Mouse (Mus musculus) adrenal gland, postnatal 4 days (tissue): ENCODE data around the gene Smyd4. TPM values are rescaled to one million over a fixed set of nuclear protein-coding genes. Genes with fewer than 3 reads are reported as not detected.

Experiments
- DNase-seq, 2 experiments: peaks; one replicate each; pipeline ENCODE4 v3.0.0; 2021 to 2022; ENCODE audit warnings: low spot score in 2 of 2, mixed read lengths in 2 of 2
- total RNA-seq, 2 experiments: library from RNA; stranded (reverse); gene quantifications; 2 replicates each; pipeline ENCODE4 v1.2.3; 2021

Gene Smyd4
- total RNA-seq, 2 experiments from 2014 or later: 11.4 to 12.3 TPM

DNA sequence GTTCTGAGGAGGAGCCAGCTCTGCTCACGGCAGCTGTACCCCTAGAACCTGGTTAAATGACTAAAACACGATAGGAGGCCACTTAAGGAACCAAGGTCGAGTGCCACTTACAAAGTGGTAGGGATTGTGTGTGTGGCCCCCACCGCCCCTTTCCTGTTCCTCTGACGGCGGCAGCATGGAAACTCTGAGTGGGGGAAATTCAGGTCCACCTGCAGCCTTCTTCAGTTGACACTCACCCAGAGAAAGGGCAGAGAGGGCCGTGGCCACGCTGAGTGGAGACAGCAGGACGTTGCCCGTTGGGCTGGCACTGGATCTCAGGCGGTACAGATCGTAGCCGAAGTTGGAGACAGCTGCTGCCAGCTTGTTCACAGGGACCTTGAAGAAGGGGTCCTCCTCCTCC is 67.8 kb downstream of the Smyd4 start:
- DNase-seq: no peak

DNA sequence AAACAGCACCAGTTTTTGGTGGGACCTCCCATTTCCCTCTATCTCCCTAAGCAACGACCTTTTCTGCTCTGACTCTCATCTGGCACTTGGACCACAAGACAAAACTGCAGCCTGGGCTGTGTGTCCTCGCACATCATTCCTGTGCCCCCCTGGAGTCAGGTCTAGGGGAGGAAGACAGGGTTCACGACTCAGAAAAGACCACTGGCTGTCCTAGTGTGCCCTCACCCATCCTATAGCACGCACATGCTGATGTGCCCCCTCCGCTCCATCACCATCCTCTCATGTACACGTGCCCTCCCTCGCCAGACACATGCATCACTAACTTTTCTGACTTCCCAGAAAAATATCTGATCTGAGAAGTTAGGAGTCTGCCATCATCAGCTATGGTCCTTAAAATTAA is 71.8 kb downstream of the Smyd4 start:
- no peak for DNase-seq

DNA sequence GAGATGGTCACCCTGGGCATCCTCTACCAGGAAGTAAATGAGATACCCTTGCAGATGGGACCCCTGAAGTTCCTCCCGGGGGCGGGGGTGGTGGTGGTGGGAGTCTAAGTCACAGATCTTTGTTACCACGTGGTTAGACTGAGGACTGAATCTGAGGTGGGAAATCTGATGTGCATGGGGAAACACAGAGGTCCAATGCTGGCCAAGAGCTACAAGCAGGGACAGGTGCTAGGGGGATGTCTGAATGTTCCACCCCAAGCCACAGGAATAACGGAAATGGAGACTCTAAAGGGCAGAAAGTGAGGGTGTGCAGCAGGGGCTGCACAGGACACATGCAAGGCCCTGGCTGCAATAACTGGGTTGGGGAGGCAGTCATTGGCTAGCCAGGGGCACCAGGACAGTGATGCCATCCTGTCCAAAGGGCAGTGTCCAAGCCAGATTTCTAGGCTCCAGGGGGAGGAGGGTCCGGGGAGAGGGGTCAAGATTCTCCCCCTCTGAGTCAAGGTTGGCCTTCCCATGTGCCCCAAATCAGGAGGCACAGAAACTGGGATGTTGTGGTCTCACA is 72.7 kb downstream of the Smyd4 start:
- no peak for DNase-seq

DNA sequence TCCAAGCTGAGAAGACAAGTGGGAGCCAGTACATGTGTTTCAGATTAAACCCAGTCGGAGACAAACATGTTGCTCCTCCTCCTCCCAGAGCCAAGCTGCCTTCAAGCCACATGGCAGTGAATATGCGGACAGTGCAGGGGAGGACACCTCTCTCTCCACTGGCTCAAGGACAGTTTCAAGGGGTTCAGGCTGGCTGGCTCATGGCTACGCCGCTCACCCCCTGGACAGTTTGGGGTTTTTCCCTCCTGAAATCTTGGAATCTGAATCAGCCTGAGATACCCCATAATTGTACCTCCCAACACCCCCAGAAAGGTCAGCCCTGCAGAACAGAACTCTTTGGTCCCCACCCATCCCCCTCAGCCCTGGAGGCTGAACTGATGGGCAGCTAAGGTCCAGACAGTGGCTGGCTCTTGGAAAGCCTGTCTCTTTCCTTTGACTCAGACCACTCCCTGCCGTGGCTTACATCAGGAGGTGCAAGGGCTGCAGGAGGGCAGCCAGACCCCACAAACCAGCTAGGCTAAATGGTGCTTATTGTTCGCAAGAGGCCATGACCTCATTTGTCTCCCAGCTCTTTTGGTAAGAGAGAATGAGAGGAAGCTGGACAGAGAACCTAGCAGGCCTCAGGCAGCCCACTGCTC is 73.3 kb downstream of the Smyd4 start:
- no peak for DNase-seq

DNA sequence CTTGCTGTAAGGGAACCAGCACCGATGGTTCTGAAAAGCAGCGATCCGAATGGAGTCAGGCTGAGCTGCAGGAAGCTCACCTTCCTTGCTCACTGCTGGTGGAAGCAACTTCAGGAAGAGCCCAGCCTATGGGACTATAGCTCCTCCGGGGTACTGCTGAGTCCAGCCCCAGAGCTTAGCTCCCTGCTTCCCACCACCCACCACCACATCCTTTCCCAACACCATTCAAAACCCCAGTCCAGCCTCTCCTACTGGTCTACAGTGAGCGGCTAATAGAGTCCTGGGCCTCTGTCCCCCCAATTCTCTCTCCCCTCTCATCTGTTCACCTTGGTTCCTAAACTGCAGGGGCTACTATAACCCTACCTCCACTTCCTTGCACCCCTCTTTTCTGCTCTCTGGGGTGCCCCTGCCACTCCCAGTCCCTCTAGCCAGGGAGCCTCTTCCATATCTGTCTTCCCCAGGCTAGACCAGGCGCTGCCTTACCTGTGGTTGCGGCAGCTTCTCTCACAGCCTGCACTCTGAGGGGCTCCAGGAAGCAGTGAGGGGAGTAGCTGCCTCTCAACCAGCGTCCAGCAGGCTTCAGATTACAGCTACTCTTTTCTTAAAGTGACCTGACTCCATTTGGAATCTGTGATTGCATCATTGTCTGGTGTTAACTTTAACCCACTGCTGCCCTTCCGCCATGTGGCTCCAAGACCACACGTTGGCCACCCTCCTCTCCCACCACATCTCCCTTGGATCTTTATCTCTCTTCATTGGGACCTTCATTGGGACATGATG is 74.0 kb downstream of the Smyd4 start, which contains the start of gene Serpinf1:
TSS of gene Serpinf1 (minus strand) at position 689 of the 780 bp plus-strand sequence.
- DNase-seq: no peak

DNA sequence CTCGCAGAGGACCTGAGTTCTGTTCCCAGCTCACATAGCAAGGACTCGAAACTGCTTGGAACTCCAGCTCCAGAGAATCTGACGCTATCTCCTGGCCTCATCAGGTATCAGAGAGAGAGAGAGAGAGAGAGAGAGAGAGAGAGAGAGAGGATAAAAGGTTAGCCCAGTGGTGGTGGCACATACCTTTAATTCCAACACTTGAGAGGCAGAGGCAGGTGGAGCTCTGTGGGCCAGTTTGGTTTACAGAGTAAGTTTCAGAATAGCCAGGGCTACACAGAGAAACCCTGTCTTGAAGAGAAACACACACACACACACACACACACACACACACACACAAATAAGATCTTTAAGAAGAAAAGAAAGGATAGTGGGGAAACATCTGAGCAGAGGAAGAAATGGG is 74.9 kb downstream of the Smyd4 start:
- DNase-seq: no peak

DNA sequence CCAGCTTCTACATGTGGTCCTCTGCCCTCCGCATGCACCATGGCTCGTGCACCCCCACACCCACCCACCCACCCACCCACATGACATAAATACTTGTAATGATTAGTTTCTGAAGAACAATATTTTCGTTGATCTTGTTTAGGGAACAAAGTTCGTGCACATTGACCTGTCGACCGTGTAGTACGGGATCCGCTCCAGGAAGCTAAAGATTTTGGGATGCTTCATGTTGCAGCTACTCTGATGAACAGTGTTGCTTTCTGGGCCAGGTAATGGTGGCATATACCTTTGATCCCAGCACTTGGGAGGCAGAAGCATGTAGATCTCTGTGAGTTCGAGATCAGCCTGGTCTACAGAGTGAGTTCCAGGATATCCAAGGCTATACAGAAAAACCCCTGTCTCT is 75.8 kb downstream of the Smyd4 start:
- DNase-seq: no peak

DNA sequence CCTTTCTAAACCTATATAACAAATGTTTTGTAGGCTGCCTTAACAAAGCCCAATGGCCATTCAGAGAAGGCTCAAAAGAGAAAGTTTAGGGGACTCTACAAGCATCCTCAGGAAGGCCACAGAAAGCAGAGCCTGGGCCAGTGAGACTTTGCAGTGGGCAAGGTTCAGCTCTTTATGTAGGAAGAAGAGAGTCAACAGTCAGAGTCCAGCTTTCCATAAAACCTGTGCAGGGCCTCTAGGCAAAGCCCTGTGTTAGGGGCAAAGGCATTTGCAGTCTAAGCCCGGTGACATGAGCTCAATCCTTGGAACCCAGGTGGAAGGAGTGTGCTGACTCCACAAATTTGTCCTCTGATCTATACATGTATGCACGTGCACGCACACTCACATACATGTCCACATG is 76.2 kb downstream of the Smyd4 start:
- DNase-seq: no peak

DNA sequence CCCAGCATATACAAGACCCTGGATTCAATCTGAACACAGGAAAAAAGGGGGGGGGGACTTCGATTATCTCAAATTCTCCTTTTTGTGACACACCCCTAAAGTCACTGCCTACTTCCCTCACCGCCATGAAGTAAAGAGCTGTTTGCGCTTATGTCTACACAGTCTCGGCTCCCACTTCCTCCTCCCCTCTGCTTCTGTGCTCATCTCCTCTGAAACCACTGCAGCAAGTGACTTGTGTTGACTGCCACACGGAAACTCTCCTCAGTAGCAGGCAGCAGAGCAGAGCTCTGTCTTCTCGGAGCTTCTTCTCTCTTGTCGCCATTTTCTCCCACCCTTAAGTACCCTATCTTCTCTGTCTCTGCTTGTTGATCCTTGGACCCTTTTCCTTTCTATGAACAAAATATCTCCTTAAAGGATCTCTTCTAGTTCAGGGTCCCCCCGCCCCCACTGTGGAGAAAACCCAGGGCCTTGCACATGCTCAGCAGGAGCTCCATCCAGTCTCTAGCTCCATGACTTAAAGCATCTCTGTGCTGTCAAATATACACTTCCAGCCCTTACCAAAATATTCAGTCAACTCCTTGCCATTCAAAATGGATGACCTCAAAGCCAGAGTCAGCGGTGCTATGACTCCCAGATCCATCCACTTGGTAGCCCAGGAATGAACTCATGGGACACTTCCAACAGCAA is 80.9 kb downstream of the Smyd4 start:
- DNase-seq: no peak

DNA sequence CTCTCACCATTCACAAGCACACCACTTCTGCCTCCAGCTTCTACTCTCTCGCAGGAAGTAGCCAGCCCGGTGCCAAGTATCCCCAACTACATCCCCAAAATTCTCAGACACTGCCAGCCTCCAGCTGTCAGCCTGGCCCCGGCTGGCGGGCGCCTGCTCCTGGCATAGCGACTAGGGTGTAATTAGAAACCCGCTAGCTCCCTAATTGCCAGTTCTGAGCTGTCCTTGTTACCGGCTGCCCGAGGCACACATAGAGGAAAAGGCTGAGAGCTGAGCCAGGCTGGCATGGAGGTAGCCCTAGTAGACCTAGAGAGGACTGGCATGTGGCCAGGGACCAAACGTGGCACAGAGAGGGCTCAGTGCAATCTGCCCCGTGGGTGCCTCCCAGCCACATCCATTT is 83.1 kb downstream of the Smyd4 start:
- no peak for DNase-seq

DNA sequence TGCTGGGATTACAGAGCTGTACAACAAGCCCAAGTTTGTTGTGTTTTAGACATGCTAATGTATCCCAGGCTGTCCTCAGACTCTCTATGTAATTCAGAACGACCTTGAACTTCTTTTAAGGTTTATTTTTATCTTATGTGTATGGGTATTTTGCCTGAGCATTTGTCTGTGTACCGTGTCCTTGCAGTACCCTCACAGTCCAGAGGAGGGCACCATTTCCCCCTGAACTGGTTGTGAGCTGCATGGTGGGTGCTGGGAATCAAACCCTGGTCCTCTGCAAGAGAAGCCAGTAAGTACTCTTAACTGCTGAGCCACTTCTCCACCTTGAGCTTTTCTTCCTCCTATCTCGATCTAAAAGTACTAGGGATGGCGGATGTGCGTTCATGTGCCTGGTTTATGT is 85.9 kb downstream of the Smyd4 start:
- DNase-seq: no peak

DNA sequence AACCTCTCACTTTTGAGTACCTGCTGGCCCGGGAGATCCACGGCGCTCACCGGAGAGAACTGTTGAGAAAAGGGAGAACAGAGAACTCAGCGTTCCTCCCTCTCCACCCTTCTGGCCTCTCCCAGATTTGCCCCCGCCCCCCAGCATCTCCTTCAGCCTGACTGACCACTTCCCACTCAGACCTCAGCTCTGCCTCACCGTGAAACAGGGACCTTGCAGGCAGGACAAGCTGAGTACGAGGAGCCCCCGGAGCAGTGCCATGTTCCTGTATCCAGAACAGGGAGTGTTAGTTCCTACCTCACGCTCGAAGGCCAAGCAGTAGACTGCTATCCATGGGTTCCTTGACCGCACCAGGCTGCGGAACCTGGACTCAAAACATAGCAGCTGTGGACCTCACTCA is 90.0 kb downstream of the Smyd4 start:
- DNase-seq: no peak

DNA sequence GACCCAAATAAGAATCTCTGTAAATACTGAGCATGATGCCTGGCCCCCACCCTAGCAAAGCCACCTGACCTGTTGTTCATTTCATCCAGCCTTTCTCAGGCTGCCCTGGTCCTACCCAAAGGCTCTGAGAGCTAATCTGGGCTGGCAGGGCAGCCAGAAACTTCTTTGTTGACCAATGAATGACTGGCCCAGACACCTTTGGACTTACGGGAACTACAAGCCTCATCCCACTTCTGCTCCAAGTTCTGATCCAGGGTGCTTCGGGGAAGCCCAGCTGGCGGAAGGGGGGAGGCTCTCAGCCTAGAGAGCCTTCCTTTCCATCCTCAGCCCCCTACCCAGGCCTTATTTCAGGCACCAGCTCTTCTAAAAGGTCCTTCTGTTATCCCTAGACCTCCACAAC is 90.6 kb downstream of the Smyd4 start:
- DNase-seq: no peak

DNA sequence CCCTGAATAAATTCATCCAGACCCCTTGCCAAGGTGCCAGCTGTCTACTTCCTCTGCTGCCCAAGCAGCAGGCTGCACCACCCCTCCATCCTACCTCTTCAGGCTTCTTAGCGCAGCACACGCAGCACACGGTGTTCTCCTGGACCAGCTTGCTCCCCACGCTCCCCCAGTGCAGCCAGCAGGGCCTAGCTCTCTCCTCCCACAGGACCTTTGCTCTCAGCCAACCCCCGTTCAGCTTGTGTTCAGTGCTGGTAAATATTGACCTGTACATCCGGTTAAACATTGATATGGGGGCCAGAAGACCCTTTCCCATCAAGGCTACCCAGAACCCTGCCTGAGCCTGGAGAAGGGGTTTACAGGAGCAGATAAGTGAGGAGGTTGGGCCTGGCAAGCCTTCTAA is 91.1 kb downstream of the Smyd4 start, which contains the start of gene Serpinf2:
TSS of gene Serpinf2 (minus strand) at position 229 of the 400 bp plus-strand sequence.
- no peak for DNase-seq

DNA sequence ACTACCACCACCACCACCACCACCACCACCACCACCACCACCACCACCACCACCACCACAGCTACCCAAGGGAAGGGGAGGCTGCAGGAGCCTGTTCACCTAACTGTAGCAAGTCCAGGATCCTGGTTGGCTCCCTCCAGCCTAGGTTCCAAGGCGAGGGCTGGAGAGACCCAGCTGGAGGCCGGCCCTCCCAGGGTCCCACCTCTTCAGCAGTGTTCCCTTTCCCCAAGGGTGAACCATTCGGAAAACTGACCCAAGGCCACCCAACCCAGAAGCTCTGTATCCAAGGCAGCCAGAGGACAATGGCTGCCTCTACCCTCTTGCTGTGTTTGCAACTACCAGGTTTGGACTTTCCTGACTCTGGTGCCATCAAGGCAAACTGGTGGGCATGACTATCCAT is 91.7 kb downstream of the Smyd4 start:
- no peak for DNase-seq

DNA sequence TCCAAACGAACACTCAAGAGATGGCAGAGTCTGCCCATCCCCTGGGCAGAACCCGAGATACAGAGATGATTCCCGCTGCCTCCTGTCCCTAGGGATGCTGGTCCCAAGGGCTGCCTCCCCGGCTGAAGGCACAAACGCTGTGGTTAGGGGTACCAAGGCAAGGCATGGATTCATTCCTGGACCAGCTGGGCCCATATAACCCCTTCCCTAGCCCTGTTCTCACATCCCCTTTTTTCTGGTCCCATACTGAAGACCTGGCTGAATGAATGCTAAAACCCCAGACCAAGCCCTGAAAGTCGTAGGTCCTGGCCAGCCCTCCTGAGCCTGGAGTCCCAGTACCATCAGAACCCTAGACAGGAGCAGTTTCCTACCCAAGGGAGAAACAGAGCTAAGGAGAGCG is 92.8 kb downstream of the Smyd4 start:
- DNase-seq: no peak

DNA sequence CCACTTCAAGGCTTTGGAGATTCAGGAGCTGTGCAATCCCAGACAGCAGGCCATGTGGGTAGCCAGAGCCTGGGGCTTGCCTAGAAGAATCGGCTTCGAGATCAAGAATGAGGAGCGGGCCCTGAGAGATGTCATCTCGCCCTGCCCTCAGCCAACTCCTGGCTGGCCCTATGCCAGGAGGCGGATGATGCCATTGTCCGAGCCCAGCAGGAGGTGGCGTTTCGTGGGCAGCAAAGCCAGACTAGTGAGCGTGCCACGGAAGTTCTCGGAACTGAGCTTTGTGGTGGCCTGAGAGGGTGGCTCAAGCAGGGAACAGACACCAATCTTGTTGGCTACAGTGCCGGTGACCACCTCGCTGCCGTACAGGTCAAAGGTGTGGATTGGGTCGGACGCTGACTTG is 93.4 kb downstream of the Smyd4 start:
- DNase-seq: no peak

DNA sequence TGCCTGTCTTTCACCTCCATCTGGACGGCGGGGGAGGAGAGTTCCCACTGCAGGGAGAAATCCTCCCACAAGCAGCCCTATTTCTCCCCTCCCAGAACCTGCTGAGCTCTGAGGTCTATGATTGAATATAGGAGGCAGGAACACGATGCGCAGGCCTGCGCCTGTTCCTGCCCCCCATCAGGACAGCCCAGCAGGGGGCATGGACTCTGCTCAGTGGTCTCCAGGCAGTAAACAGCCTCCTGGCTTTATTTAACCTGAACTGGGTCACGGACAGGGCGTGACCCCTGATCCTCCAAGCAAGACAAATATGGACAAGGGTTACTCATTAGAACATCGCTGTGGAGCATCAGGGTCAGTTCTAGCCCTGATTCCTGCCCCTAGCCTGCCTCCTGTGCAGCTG is 95.5 kb downstream of the Smyd4 start:
- DNase-seq: no peak

DNA sequence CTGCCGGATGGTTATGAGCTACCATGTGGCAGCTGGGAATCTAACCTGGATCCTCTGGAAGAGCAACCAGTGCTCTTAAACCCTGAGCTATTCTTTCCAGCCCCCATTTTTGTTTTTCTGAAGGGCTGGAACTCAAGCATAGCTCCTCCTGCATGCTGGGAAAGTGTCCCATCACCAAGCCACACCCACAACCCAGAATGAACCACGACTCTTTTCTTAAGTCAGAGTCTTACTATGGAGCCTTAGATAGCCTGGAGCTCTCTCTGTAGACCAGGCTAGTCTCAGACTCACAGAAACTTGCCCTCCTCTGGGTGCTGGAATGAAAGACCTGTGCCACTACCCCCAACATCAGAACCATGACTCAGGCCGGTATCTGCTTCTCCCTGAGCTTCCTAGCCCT is 100.3 kb downstream of the Smyd4 start:
- DNase-seq: no peak

DNA sequence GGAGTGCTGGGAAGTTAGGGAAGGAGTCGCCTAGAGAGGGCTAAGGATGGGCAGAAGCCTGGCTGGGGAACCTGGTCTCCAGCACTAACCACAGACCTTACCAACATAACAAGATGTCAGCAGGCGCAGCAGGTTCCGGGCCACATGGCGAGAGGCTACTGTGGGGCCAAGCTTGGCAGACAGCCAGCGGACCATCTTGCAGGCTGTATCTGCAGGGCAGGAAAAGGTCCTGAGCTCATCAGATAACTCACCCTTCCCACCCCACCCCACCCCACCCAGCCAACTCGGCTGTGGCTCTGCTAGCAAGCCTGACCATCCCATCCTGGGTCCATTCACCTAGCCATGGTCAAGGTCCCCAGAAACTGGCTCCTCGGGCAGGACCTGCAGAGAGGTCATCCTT is 101.5 kb downstream of the Smyd4 start:
- DNase-seq: no peak

DNA sequence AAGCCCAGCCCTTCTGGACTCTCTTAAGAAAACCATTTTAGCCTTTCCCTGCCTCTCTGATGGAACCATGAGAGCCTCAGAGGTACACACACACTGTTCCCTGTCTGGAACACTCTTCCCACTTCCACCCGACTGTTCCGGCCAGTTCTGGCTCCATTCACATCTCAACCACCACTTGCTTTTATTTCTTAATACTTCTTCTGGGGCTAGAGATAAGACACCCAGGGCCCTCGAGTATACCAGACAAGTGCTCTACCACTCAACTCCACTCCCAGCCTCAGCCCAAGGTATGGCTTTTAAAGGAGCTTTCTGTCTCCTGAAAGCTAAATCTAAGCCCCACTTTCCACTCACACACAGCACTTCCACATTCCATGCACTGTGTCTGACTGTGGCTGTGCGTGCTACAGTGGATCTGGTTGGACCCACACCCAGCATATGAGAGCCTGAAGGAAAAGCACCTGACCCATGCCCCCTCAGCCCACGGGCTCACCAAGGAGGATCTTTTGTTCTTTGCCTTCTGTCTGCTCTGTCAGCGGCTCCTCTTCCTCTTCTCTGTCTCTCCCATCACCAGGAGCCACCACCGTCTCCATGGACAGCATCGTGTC is 102.2 kb downstream of the Smyd4 start:
- DNase-seq: no peak

DNA sequence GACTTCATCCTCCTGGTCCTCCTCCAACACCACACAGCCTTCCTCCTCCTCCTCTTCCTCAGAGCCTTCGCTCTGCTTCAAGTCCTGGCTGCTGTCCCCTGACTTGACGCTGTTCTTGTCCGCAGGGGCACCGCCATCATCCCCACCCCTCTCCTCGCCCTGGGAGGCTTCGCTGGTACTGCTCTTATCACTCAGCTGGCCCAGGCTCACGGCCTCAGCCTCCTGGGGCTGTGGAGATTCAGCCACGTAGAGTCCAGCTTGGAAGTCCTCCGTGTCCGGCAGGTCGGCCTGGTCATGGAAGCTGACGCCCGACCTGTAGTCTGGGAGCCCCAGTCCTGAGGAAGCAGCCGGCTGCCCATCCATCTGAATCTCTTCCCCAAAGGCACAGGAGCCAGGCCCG is 102.7 kb downstream of the Smyd4 start:
- no peak for DNase-seq
